Mouse (Mus musculus) bone marrow, adult 2 months (tissue): ENCODE measurements around the gene Nrg3. TPM values are rescaled to one million over a fixed set of nuclear protein-coding genes. Genes with fewer than 3 reads are reported as not detected.
"Not testable (repeated sequence)": the region's sequence is repeated elsewhere in the genome, so short reads cannot be mapped to it uniquely, and the experiment has no call there.

Experiments
- H3K27ac ChIP-seq: fragments of 200-500 bp; 2 replicates; pipeline ENCODE4 v1.5.1; 2012; ENCODE audit warnings: low read depth, mild to moderate bottlenecking, control low read depth, inconsistent platforms, low read length; ENCODE audit not compliant: control insufficient read depth, poor library complexity, insufficient read depth
- H3K4me1 ChIP-seq: fragments of 200-500 bp; 2 replicates; pipeline ENCODE4 v1.6.1; 2011; ENCODE audit warnings: low read length; ENCODE audit not compliant: control insufficient read depth, insufficient read depth
- H3K4me3 ChIP-seq: fragments of 200-500 bp; replicated peaks from 2 replicates; pipeline ENCODE3; 2011; ENCODE audit warnings: mild to moderate bottlenecking, low read depth, low read length, control low read depth; ENCODE audit not compliant: control insufficient read depth
- CTCF ChIP-seq: fragments of 200-500 bp; IDR thresholded peaks from 2 replicates; pipeline ENCODE4 v1.5.1; 2011; ENCODE audit warnings: low read length, control low read depth; ENCODE audit not compliant: control insufficient read depth, insufficient read depth
- POLR2A ChIP-seq: fragments of 200-500 bp; IDR thresholded peaks from 2 replicates; pipeline ENCODE4 v1.6.1; 2011; ENCODE audit warnings: low read depth, mild to moderate bottlenecking, control low read depth, low read length, borderline replicate concordance; ENCODE audit not compliant: control insufficient read depth
- WGBS: fragments of 180-500 bp; shearing (Covaris S2); methylation state at CpG from one replicate; pipeline ENCODE4 v1.1.7; 2018; 5-methylcytosine and 5-hydroxymethylcytosine counted together
- polyA plus RNA-seq: library from polyadenylated mRNA; stranded (reverse); fragments of >200 nt; gene quantifications from 2 replicates; pipeline ENCODE4 v1.2.4, GENCODE M21; 2011; ENCODE audit warnings: low replicate concordance; ENCODE audit not compliant: missing spikeins, insufficient read depth, insufficient read length

Nrg3 gene
- polyA plus RNA-seq, 1 experiment, result not detected

DNA sequence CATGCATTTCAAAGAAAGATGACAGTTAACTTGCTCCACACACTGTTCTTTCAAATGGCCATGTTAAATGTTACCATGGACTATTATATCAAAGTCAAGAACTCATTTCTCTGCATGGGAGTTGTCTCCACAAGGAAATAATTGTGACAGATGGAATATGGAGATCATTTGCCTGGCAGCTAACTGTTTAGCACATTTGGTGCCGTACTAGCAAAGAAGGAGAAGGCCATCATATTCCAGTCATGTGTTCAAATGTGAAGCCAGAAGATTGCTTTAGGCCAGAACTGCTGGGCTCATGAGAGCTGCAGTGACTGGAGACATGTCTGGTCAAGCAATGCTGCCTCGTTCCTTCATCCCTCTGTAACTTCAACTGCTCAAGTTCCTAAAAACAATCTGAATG lies 1025.8 kb downstream of the Nrg3 start:
- WGBS, result 73% methylated on average over 2 of the region's 2 CpGs
- no peak for TF ChIP-seq CTCF
- no peak for TF ChIP-seq POLR2A
- no peak overlapping the region for H3K4me3 ChIP-seq

DNA sequence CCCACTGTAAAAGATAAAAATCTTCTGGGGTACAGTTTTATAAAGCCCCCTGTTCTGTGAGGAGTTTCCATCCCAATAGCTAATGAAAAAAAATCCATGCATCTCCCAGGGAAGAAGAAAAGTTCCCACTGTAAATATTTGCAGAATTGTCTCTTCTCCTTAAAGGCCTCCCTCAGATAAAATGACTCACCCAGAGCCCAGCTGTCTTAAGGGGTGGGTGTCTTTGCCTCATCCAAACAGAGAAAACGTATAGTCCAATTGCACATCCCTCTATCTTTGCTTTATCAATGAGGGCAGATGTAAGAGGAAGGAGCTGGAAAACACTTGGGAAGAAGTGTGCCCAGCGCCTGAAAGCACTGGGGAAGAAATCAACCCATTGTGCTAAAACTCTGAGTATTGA lies 1028.1 kb downstream of the Nrg3 start:
- 66% methylated on average over 2 of the region's 2 CpGs for WGBS
- no peaks in the 10 kb centered on the region for H3K4me1 ChIP-seq

More for the DNA sequence above, 1025.8 kb downstream of the Nrg3 start:
- no peak overlapping the region for H3K27ac ChIP-seq
- no peaks in the 10 kb centered on the region for H3K4me1 ChIP-seq

DNA sequence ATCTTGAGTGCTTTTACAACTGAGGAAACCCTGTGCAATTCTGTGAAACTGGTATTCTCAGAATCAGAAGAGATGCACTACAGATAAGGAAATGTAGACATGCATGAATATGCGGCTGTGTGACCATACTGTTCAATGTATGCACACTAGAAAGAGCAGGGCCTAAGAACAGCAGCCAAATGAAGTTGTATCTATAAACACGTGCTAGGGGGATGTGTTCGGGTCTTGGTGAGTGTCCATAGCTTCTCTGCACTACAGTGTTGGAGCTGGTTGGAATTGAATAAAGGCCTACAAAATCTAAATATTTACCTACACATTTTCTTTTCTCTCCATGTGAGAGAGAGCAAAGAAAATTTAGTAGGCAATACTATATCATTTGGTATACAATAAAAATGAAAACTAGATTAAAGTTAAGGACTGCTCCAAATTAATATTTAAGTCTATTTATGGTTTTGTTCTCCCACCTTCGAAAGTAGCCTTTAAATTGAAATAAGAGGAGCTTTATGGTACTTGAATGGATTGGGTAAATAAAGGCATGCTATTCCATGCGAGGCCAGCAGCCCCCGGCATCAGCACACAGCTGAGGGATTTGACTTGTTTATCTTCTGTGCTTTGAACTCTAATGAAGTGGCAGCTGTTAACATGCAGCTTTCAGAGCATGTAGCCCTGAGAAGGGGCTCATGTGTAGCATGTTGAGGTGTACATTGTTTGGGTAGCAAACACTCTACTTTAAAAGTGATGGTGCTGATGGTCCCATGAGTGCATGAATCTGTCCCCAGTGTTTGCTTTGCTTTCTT lies 1038.9 kb downstream of the Nrg3 start:
- TF ChIP-seq POLR2A (no peak), CTCF (no peak)
- H3K27ac ChIP-seq, result no peak overlapping the region
- 55% methylated on average over 6 of the region's 6 CpGs for WGBS
- H3K4me3 ChIP-seq, result no peak overlapping the region
- no peaks in the 10 kb centered on the region for H3K4me1 ChIP-seq

More for the DNA sequence above, 1028.1 kb downstream of the Nrg3 start:
- TF ChIP-seq POLR2A (no peak), CTCF (no peak)
- Histone ChIP-seq H3K27ac (no peak overlapping the region), H3K4me3 (no peak overlapping the region)

DNA sequence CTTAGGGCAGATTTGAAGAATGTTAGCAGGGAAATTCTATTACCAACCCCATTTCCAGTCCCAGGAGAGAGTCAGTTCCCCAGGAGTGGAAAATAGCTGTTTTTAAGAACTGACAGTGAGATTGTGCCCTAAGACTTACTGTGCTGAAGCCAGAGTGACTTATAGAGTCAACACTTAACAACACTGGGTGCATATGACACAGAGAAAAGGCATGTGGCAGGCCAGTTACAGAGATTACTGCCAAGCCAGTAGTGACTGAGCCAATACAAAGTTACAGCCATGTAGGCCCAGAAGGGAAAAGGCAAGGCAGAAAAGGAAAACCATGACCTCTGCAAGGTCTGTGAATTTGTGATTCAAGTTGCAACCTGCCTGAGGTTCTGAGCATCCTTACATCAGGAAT lies 1098.2 kb downstream of the Nrg3 start:
- Histone ChIP-seq H3K4me1 (no peaks in the 10 kb centered on the region), H3K27ac (no peak overlapping the region), H3K4me3 (no peak overlapping the region)
- no peak for TF ChIP-seq POLR2A
- TF ChIP-seq CTCF, result no peak

DNA sequence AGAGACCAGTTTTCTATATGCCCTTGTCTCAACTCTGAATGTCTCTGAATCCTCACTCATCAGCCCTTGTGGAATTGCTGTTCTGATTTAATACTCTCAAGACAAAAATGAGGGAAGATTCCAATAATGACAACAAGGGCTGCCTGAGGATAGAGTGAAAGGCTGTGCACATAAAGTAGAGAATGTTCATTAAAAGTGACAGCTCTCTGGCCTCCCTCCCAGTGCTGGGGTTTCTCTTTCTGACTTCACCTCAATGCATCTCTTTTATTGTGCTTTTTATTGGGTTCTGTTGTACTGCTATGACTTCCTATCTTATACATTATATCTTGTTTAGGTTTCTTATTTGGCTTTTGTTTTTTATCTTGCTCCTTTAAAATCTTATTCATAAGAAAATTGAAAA lies 1131.9 kb downstream of the Nrg3 start:
- no peak overlapping the region for H3K27ac ChIP-seq
- TF ChIP-seq POLR2A, result no peak
- TF ChIP-seq CTCF, result no peak
- H3K4me3 ChIP-seq, result no peak overlapping the region
- no peaks in the 10 kb centered on the region for H3K4me1 ChIP-seq

DNA sequence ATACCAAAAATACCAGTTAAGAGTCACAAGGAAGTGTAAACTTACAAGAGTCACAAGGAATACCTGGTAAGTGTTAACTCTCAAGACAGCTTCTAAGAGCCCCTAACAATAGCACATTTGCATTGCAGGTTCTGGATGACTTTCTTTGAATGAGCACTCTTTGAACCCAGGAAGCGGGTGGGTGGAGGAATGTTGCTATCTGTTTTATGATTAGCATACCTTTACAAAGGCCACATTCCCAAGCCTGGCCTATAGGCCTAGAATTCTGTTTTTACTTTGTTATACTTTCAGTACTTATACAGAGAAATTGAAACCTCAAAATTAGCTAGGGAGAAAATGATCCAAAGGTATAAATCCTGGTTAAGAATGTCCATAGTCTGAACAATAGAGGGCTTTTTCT lies 1150.0 kb downstream of the Nrg3 start:
- not testable (repeated sequence) for H3K27ac ChIP-seq, H3K4me3 ChIP-seq, H3K4me1 ChIP-seq
- WGBS, result 94% methylated on average over 1 of the region's 1 CpGs

DNA sequence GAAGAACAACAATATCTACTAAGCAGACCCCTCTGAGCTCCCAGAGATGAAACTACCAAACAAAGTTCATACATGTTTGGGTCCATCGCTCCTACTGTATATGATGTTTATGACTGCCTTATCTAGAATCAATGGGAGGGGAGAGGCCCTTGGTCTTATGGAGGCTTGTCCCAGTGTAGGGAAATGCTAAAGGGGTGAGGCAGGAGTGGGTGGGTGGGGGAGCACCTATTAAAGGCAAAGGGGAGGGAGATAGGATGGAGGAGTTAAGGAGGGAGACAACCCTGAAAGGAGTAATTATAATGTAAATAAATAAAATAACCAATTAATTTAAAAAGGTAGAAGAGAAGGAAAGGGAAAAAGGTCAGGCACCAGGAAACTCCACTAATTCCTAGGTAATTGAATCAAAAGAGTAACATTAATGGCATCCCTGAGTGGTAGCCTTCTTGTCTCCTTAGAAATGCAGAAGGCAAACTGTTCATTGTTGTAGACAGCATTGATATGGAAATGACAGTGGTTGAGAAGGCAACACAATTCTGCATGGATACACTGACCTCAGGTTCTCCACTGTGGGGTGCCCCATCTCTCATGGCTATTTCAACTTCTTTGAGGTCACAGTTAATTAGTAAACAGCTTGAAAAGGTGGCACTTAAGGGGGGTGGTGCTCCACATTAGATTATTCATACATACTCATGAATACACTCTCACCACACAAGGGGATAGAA lies 1152.1 kb downstream of the Nrg3 start:
- Histone ChIP-seq H3K27ac (no peak overlapping the region), H3K4me3 (no peak overlapping the region), H3K4me1 (no peaks in the 10 kb centered on the region)
- 89% methylated on average over 1 of the region's 1 CpGs for WGBS
- no peak for TF ChIP-seq CTCF
- TF ChIP-seq POLR2A, result no peak
